Mouse (Mus musculus): ENCODE measurements around the gene Scrt2.
"Not testable (repeated sequence)": the region's sequence is repeated elsewhere in the genome, so short reads cannot be mapped to it uniquely, and the experiment has no call there.

Scrt2 gene

DNA sequence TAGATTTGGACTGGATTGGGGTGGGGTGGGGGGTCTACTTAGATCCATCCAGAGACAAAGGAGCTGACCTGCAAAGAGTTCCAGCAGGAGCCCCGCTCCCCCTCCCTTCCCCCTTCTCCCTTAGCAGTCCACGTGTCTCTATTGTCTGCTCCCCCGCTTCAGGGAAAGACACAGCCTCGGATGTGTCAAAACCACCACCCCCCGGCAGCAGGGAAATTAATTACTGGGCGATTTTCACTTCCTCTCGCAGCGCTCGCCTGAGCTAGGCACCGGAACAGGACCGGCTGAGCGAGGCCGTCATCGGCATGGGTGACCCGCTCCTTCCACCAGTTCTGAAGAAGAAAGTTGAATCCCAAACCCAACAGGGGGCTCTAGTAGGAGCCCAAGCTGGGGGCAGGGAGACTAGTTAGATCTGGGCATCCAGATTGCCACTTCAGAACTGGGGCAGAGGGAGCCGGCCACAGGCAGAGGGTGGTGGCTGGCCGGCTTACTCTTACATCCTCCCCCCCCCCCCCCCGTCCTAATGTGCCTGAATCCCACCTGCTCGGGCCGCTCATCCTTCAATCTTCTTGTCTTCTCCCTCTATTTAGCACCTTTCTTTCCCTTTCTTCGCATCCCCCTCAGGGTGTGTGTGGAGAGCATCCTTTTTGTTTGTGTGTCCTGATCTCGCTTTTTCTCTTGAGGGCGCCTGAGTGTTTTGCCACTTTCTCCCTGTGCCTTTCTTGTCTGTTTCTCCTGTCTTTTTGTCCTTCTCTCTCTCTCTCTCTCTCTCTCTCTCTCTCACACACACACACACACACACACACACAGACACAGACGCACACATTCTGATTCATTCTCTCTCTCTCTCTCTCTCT, at the start of gene Scrt2:
Gene Scrt2, plus strand, starts transcription at position 845 of the 857 bp plus-strand sequence.
- DNase-seq, result peak; percentile 68

DNA sequence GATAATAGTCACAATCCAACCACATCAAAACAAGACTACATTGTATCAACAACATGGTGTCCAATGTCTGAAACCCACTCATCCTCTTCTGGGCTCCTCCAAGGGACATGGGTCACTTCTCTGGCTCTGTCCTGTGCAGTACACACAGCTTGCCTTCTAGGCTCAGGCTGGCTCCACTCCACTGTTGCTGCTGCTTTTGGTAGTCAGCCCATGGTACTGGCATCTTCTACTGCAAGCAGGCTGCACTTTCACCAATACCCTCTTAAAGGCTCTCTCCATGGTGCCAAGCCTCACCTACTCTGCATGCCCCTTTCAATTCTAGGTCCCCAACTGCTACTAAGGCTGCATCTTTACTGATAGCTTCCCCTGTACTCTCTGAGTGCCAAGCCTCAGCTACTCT, 41.2 kb upstream of the Scrt2 start:
- DNase-seq, result no peak

DNA sequence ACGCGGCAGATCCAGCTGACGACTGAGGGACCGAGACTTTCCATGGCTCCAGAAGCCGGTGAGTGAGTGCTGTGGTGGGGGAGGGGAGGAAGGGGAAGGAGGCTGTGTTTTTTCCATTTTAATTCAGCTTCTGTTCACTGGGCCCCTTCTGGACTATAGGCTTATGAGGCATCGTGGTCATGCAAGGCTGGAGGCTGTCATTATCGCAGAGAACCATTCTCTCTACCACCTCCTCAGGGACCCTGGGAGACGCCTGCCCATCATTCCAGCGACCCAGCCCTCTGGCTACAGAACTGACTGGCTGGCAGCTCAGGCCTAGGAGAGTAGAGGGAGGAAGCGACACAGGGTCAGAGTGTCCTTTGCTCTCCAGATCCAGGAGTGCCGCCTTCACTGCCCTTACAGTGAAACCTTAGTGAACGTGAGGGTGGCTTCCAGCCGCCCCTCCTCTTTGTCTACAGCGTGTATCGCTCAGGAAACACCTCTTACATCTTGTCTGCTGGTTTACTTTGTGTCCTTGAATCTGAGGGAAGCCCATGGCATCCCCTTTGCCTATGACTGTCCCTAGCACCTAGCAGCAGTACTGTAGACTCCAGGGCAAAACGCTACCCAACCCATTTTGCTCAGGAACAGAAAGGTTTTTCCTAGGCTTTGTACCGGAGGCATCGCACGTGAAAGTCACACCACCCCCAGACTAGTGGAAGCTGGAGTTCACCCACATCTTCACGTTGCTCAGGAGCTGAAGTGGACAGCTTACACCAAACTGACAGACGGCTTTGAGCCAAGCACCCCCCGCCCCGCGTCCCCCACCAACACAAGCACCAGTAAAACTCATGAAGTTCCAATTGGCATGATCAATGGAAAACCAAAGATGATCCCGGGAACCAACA, 34.0 kb upstream of the Scrt2 start:
- peak; percentile 58 for DNase-seq

DNA sequence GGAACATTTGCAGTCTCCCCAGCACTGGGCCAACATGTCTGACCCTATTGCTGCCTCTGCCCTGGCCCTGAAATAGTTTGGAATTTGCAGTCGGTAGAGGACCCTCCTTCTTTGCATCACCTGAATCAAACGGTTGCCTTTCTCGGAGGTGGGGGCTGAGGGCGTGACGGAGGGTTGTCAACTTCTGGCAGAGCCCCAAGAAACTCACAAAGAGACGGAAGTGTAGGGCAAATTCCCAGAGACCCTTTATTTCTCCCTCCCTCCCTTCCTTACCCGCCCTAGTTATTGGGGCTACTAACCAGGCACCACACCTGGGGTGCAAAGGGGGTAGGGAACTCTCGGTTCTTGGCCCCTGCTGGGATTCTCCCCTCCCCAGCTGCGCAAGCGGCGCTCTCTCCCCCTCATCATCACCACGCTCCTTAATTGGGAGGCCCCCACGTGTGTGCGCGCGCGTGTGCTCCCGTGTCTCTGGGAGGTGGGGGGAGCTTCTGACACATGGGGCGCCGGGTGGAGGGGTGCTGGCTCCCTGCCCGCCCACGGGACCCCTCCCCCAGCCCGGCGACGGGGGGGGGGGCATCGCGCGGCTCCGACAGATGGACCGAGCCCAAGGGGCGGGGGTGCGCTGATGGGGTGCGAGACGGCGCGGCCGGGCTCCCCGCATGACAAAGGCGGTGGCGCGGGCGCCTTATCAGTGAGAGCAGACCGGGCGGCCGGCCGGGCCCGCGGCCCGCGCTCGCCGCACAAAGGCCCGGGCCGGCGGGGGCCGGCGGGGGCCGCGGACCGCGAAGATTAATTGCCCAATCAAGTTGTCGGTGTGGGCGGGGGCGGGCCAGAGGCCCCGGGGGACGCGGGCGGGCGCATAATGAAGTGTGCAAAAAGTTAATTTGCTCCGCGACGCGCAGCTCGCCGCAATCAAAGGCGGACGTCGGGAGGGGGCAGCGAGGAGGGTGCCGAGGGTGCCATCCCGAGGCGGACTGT, 33.0 kb upstream of the Scrt2 start:
- DNase-seq, result peak; percentile 74

DNA sequence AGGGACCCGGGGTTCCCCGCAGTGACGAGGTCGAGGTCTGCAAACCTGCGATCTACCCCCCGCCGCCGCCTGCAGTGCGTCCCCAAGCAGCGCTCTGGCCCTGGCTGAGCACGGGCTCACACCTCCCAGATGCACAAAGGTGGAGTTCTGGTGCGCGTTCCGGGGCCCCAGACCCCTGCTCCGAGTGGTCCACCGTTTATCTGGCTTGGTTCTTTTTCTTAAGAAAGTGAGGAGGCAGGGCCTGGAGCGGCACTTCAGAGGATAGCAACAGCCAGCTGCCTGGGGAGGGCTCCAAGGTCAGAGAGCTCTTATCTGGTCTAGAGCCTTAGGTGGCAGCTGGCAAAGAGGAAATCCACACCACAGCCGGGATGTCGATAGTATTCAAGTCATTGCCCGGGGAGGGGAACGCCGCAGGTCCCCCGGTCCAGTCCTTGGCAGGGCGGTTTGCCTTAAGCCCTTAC, 32.3 kb upstream of the Scrt2 start:
- DNase-seq, result peak; percentile 58

DNA sequence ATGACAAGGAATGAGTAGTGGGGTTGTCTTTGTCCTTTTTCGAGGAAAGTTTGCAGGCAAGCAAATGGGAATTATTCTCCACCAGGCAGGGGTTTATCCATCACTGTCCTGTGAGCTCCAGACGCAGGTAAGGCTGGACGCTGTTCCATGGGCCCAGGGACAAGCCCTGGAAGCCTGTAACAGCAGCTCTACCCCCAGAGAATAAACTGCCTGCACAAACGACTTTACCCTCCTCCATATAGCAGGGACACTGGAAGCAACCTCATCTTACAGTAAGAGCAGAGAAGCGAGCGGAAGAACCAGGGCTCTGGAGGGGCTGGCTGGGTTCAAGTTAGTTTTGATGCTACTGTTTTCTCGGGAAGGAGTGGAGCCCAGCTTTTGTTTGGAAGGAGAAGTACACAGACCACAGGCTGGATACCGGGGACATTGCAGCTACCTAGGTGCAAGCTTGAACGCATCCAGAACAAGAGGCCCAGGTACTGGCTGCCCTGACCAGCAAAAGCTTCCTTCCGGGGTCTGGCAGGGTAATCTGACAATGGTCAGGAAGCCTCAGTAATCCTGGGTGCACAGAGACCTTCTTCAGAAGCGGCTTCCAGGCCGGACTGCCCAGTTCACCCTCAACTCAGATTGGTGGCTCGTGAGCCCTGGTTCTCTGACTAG, 31.6 kb upstream of the Scrt2 start:
- DNase-seq, result no peak

DNA sequence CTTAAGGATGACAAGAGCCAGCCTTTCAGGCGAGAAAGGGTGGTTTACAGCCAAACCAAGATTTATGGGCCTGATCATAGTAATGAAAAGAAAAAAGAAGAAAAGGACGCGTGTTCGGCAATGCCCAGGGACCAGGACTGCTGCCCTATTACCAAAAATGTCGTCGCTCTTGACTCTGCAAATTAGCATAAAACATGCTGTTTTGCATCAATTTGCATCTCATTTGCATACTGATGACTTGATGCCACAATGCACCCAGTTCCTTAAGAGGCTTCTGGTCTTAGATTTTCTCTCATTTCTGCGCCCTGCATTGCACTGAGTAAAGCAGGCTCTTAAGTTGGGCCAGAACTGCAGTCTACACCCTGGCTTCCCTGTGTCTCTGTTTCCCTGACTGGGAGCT, 31.0 kb upstream of the Scrt2 start:
- peak; percentile 51 for DNase-seq

DNA sequence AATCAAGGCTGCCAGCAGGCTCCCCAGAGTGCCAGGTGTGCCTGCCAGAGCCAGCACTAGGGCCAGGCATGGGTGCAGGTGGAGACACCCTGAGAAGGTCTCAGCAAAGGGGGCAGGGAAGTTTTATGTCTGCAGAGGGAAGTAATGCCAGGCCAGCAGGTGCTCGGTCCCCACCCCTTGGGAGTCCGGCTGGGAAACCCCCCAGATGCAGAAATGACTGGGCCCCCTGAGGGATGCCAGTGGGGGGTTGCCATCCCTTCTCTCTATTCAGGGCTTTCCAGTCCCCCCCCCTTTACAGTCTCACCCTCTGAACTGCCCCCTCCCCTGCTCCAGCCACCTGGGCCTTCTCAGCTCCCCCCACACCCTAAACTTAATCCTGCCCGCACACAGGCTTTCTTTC, 29.3 kb upstream of the Scrt2 start:
- DNase-seq, result no peak

DNA sequence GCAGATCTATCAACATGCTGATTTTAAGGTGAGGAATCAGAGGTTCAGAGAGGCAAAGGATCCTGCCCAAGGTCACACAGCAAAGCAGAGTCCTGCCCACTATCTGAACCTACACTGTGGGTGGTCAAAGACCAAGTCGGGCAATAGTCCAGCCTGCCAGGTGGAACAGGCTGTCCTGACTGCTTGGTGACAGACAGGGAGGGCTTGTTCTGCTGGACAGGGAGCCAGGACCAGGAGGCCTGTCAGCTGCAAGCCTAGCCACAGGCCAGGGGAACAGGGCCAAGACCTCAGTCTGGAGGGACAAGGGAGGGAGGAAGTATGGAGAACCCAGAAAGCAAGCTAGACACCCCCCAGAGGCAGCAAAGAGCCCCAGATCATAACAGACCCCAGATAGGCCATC, 25.9 kb upstream of the Scrt2 start:
- DNase-seq, result no peak

DNA sequence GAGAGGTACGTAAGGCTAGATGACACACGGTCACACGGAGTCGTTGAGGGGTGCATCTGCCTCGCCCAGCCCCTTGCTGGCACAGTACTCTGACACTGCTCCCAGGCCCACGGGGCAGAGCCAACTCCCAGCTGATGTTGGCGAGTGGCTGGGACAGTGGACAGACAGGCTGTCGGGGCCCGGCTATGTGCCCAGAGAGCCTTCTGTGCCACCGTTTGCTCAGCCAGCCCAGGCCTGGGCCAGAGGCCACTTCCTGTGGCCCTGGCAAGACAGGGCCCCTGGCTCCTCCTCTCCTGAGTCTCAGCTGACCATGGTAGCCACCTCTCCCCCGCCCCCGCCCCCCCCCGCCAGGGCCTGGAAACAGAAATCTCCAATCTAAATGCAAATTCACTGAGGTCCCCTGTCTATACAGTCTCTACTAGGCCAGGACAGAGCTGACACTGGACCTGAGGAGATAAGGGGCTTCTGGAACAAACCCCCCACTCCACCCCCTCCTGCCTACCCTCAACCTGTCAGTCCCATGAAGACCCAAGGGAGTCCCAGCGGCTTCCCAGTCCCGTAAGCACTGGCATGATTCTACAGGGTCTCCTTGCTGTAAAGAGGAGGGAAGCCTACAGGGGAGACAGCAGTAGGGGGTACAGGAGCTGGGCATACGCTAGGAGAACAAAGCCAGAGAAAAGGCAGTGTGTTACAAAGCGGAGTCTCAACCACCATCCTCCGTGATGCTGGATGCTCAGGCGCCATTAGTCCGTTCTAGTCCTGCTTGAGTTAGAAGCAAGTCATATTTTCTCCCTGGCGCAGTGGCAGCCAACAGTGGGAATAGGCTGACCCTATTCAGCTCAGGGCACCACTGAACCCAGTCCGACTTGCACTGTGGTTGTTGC, 24.7 kb upstream of the Scrt2 start:
- no peak for DNase-seq

DNA sequence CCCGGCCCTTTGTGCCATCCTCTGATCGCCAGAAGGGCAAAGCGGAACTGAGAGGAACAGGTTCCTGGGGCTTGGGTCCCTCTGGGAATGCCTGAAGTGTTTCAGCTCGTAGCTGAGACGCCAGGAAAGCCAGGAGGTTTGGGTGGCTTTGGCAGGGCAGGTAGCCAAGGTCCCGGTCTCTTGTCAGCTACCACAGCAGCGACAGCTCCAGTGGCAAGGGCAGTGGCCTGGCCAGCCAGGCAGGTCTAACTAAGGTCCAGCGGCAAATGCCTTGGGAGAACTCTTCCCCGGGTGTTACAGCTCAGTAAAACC, 24.1 kb upstream of the Scrt2 start:
- DNase-seq, result no peak

DNA sequence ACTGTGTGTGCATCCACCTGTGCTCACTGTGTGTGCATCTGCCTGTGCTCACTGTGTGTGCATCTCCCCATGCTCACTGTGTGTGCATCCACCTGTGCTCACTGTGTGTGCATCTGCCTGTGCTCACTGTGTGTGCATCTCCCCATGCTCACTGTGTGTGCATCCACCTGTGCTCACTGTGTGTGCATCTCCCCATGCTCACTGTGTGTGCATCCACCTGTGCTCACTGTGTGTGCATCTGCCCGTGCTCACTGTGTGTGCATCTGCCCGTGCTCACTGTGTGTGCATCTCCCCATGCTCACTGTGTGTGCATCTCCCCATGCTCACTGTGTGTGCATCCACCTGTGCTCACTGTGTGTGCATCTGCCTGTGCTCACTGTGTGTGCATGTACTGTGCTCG, 18.5 kb upstream of the Scrt2 start:
- DNase-seq, result not testable (repeated sequence)

DNA sequence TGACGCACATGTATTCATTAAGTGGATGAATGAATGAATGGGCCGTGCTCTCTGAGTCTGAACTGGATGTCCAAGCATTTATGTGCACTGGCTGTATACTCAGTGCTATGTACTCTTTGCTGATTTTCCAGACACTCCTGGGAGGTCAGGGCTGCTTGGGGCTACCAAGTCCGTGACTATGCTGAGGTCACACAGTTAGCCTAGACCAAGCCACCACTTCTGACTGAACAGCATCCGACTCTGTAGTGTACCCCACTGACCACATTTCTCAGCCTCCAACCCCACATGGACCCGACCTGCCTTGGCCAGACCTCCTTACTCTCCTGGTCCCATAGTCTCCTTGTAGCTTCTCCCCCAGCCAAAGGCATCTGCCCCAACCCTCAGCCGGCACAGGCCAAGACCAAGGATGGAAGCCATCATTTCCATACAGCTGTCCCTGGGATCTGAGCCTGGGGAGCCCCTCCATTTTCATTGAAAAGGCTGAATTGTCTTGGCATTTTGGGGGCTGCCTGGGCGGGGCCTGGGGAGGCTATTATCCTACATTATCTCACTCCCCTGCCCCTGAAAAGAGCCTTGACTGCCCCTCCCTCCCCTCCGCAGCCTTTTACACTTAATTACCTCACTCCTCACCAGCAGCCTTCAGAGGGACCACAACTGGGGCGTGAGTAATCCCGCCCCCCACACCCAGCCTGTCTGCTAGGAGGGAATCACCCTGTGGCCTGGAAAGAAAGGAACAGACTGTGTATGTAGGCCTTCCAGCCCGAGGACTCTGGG, 12.5 kb upstream of the Scrt2 start:
- DNase-seq, result peak; percentile 71

DNA sequence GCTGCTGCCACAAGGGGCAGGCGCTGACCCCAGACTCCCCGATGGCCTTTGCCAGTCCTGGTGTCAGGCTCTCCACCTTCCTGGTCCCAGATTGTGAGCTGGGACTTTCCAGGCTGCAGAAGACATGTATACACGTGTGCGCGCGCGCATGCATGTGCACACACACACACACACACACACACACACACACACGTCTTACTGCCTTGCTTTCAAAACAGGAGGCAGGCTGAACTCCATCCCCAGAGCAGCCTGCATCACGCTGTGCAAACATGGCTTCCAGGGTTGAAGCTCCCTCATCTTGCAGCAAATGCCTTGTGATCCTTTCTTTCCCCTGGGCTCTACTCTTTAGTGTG, 11.9 kb upstream of the Scrt2 start:
- DNase-seq, result no peak

DNA sequence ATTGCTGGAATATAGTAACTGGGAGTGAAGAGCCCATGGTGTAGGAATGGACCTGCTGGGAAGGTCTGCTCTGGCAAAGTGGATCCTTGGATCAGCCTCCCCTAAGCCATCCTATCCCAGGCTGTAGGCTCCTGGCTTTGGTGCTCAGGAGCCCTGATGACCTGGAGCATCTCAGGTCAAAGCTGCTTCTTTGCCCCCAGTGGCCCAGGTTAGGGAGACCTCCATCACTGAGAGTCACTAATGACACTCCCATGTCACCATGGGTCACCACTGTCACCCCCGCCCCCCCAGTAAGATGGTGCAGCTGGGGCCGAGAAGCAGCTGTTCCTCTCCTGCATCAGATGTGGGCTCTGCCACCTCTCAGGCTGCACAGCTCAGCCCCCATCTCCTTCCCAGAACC, 11.4 kb upstream of the Scrt2 start:
- no peak for DNase-seq

DNA sequence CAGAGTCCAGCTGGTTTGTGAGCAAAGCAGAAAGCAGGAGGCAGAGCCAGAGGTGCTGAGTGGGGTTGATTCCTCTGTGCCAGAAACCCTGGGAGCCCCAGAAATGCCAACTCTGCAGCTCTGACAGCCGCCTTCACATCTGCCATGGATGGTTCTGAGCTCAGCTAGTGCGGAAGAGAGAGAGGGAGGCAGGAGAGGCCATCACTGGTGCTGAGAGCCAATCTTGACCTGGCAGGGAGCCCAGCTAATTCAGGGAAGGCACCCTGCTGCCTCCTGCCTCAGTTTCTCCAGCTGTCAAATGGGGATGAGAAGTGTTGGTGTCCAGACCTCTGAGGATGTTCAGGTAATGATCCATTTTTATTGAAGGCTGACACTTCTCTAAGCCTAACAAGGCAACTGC, 6.8 kb upstream of the Scrt2 start:
- DNase-seq, result no peak

DNA sequence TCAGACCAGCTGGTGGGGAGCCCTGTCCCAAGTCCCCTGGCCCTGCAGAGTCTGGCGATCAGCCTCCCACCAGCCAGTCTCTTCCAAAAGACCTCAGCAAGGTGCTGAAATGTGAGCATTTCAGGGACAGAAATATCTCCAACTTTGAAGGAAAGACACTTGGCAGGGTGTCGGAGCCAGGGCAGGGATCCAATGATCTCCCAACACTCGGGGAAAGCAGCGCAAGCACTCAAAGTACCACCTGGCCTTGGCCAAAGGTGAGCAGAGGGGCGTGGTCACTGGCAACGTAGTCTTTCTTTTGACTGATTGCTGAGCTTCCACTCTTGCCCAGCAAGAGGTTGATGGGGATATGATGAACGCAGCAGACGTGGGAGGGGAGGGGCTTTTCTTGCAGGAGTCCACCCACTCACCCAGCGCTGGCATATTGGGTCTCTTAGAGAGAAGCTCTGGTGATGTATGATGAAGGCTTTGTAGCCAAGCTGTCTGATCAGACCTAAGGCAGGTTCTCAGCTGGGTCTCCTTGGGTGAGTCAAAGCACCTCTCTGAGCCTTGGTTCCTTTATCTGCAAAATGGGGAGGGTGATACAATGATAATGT, 5.9 kb upstream of the Scrt2 start:
- DNase-seq, result no peak

DNA sequence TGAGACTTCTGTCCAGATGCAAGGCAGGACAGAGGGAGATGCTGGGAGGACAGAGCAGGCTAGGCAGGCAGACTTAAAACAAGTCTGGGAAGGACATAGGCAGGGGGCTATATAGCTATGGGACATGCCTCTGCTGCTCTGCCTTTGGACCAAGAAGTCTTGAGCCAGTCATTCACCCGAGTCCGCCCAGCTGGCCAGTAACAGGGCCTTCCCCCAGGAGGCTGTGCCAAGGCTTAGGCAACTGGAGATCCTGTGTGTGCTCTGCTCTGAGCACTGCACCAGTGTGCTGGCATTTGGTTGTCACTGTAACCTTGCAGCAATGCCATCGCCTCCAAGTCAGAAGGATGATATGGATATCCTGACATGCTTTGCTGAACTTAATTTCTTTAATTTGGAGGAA, 4.0 kb upstream of the Scrt2 start:
- no peak for DNase-seq

DNA sequence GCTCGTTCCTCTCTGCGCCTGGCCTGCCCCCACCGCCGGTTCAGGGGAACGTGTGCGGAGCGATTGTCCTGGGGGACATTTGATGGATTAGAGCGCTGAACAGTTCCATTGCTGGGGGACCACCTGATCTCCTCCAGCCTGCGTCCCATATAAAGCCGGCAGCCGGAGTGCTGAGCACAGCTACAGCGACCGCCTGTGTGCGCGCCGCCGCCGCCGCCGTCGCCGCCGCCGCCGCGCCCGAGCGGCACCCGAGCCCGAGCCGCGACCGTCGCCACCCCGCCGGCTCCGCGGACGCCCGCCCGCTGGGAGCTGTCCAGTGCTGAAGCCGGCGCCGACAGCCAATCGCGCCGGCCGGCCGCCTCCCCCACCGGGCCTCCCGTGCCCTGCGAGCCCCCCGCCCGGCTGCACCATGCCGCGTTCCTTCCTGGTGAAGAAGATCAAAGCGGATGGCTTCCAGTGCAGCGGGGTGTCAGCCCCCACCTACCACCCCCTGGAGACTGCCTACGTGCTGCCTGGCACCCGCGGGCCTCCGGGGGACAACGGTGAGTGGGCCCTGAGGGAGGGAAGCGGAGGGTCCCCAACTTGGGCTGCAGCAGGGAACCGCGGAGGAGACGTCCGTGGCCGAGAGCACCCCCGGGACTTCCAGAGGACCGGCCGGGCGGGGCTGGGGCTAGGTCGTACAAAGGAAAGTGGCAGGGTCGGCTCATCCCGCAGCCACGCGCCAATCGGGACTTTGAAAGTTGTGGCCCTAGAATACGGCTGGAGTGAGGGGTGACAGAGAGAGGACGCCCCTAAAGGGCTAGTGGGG, 516 bp downstream of the Scrt2 start:
- peak; percentile 88 for DNase-seq
